Mouse (Mus musculus) olfactory bulb, adult 2 months (tissue): ENCODE measurements around the gene Lcn5. TPM values are rescaled to one million over a fixed set of nuclear protein-coding genes. Genes with fewer than 3 reads are reported as not detected.

ENCODE experiments used
- H3K27ac ChIP-seq: fragments of 200-500 bp; 2 replicates; pipeline ENCODE4 v1.5.1; 2012; ENCODE audit warnings: low read depth, low read length; ENCODE audit not compliant: insufficient read depth
- H3K4me1 ChIP-seq: fragments of 200-500 bp; 2 replicates; pipeline ENCODE4 v1.6.1; 2012; ENCODE audit warnings: low read length; ENCODE audit not compliant: control insufficient read depth, insufficient read depth
- H3K4me3 ChIP-seq: fragments of 200-500 bp; 2 replicates; pipeline ENCODE4 v1.5.1; 2012; ENCODE audit warnings: mild to moderate bottlenecking, low read depth, low read length, moderate library complexity; ENCODE audit not compliant: insufficient read depth
- CTCF ChIP-seq: fragments of 200-500 bp; IDR thresholded peaks from 2 replicates; pipeline ENCODE4 v1.5.1; 2012; ENCODE audit warnings: low read depth, mild to moderate bottlenecking, low read length, moderate library complexity; ENCODE audit not compliant: insufficient read depth
- POLR2A ChIP-seq: fragments of 200-500 bp; IDR thresholded peaks from 2 replicates; pipeline ENCODE4 v1.6.1; 2012; ENCODE audit warnings: mild to moderate bottlenecking, low read depth, low read length, moderate library complexity; ENCODE audit not compliant: insufficient read depth
- WGBS: fragments of 180-500 bp; shearing (Covaris S2); methylation state at CpG from one replicate; pipeline ENCODE4 v1.1.7; 2018; 5-methylcytosine and 5-hydroxymethylcytosine counted together
- polyA plus RNA-seq: library from polyadenylated mRNA; stranded (reverse); fragments of >200 nt; gene quantifications from 2 replicates; pipeline ENCODE4 v1.2.4, GENCODE M21; 2012; ENCODE audit warnings: low replicate concordance; ENCODE audit not compliant: missing spikeins, insufficient read depth, insufficient read length

The Lcn5 gene
- polyA plus RNA-seq, 1 experiment = not detected

- TF ChIP-seq POLR2A = no peak
- TF ChIP-seq CTCF = no peak
- H3K4me3 ChIP-seq = no peak overlapping the region
- H3K4me1 ChIP-seq = no peaks in the 10 kb centered on the region
- 63% methylated on average over 4 of the region's 4 CpGs for WGBS
- no peak overlapping the region for H3K27ac ChIP-seq
Measured at GRCm38 (mm10) chr2:25628738-25629137, 29.0 kb upstream of the Lcn5 start.

GRCm38 (mm10) chr2:25633616-25634015 lies 24.1 kb upstream of the Lcn5 start:
- 82% methylated on average over 3 of the region's 3 CpGs for WGBS
- Histone ChIP-seq H3K4me1 (no peaks in the 10 kb centered on the region), H3K4me3 (no peak overlapping the region), H3K27ac (no peak overlapping the region)
- TF ChIP-seq CTCF (no peak), POLR2A (no peak)

- no peak overlapping the region for H3K27ac ChIP-seq
- no peaks in the 10 kb centered on the region for H3K4me1 ChIP-seq
- TF ChIP-seq CTCF (no peak), POLR2A (no peak)
- no peak overlapping the region for H3K4me3 ChIP-seq
- WGBS = 74% methylated on average over 1 of the region's 1 CpGs
Measured at GRCm38 (mm10) chr2:25634046-25634445, 23.7 kb upstream of the Lcn5 start.

- no peak overlapping the region for H3K4me3 ChIP-seq
- 20% methylated on average over 6 of the region's 6 CpGs for WGBS
- TF ChIP-seq POLR2A = no peak
- no peak for TF ChIP-seq CTCF
- H3K27ac ChIP-seq = no peak overlapping the region
- H3K4me1 ChIP-seq = no peaks in the 10 kb centered on the region
Measured at GRCm38 (mm10) chr2:25639890-25640289, 17.9 kb upstream of the Lcn5 start.

GRCm38 (mm10) chr2:25652902-25653301 lies 4.8 kb upstream of the Lcn5 start, which contains the start of gene Lcn8:
Gene Lcn8, plus strand, starts transcription at chr2:25653120.
- Histone ChIP-seq H3K4me3 (no peak within 1 kb of the TSS), H3K4me1 (no peaks in the 10 kb centered on the region), H3K27ac (no peak within 1 kb of the TSS)
- TF ChIP-seq POLR2A (no peak), CTCF (no peak)
- WGBS = 82% methylated on average over 2 of the region's 2 CpGs

- TF ChIP-seq CTCF = no peak
- TF ChIP-seq POLR2A = no peak
- no peaks in the 10 kb centered on the region for H3K4me1 ChIP-seq
- WGBS = 73% methylated on average over 1 of the region's 1 CpGs
- no peak overlapping the region for H3K27ac ChIP-seq
- H3K4me3 ChIP-seq = no peak overlapping the region
Measured at GRCm38 (mm10) chr2:25654502-25654901, 3.2 kb upstream of the Lcn5 start.

- no peak for TF ChIP-seq POLR2A
- TF ChIP-seq CTCF = no peak
- WGBS = 73% methylated on average over 4 of the region's 4 CpGs
- no peak overlapping the region for H3K27ac ChIP-seq
Measured at GRCm38 (mm10) chr2:25656691-25657090, 1.1 kb upstream of the Lcn5 start.

GRCm38 (mm10) chr2:25657246-25657645 lies 506 bp upstream of the Lcn5 start:
- TF ChIP-seq POLR2A (no peak), CTCF (no peak)
- 57% methylated on average over 4 of the region's 4 CpGs for WGBS
- Histone ChIP-seq H3K27ac (no peak overlapping the region), H3K4me3 (no peak overlapping the region), H3K4me1 (no peaks in the 10 kb centered on the region)

More at GRCm38 (mm10) chr2:25656691-25657090, 1.1 kb upstream of the Lcn5 start:
- H3K4me3 ChIP-seq = no peak overlapping the region
- no peaks in the 10 kb centered on the region for H3K4me1 ChIP-seq

GRCm38 (mm10) chr2:25660279-25660678 lies 2.5 kb downstream of the Lcn5 start:
- no peak for TF ChIP-seq POLR2A
- Histone ChIP-seq H3K4me1 (no peaks in the 10 kb centered on the region), H3K27ac (no peak overlapping the region), H3K4me3 (no peak overlapping the region)
- WGBS = 89% methylated on average over 8 of the region's 8 CpGs
